Mouse (Mus musculus) forebrain, postnatal 0 days (tissue): ENCODE results near the gene Apc2. TPM values are rescaled to one million over a fixed set of nuclear protein-coding genes. Genes with fewer than 3 reads are reported as not detected.
"Not testable (repeated sequence)": the region's sequence is repeated elsewhere in the genome, so short reads cannot be mapped to it uniquely, and the experiment has no call there.

Experiments used
- ATAC-seq: fragments of 200-750 bp; cut with Nextera tagmentation; 2 replicates; pipeline ENCODE4 v1.8.0; 2017; ENCODE audit warnings: mild to moderate bottlenecking, moderate library complexity
- DNase-seq: peaks from one replicate; pipeline ENCODE4 v3.0.0-alpha.2; 2015
- H3K27ac ChIP-seq: fragments of 300-500 bp; sonication (generic); 2 replicates; pipeline ENCODE4 v1.5.1; 2014; ENCODE audit warnings: low read depth, mild to moderate bottlenecking, antibody characterized with exemption, low read length, moderate library complexity, mixed read lengths
- H3K27me3 ChIP-seq: fragments of 300-500 bp; sonication (generic); 2 replicates; pipeline ENCODE4 v1.6.1; 2014; ENCODE audit warnings: mild to moderate bottlenecking, low read length, mixed read lengths; ENCODE audit not compliant: insufficient read depth
- H3K36me3 ChIP-seq: fragments of 300-500 bp; sonication (generic); 2 replicates; pipeline ENCODE4 v1.6.1; 2014; ENCODE audit warnings: mild to moderate bottlenecking, moderate library complexity; ENCODE audit not compliant: insufficient read depth
- H3K4me1 ChIP-seq: fragments of 300-500 bp; sonication (generic); 2 replicates; pipeline ENCODE4 v1.6.1; 2014; ENCODE audit warnings: antibody characterized with exemption; ENCODE audit not compliant: insufficient read depth
- H3K4me2 ChIP-seq: fragments of 300-500 bp; sonication (generic); 2 replicates; pipeline ENCODE4 v1.6.1; 2014; ENCODE audit warnings: low read depth, mild to moderate bottlenecking, moderate library complexity
- H3K4me3 ChIP-seq: fragments of 300-500 bp; sonication (generic); 2 replicates; pipeline ENCODE4 v1.5.1; 2014; ENCODE audit warnings: low read depth, low read length, mixed read lengths
- H3K9ac ChIP-seq: fragments of 300-500 bp; sonication (generic); 2 replicates; pipeline ENCODE4 v1.6.1; 2014; ENCODE audit warnings: mild to moderate bottlenecking
- H3K9me3 ChIP-seq: fragments of 300-500 bp; sonication (generic); 2 replicates; pipeline ENCODE4 v1.6.1; 2016; ENCODE audit warnings: low read length
- CTCF ChIP-seq: sonication (generic); IDR thresholded peaks from 2 replicates; pipeline ENCODE4 v1.5.1; 2016; ENCODE audit warnings: antibody characterized with exemption, control low read depth, low read depth
- WGBS: fragments of 180-500 bp; shearing (Covaris S2); extraction: QIAGEN DNeasy Blood & Tissue Kit; methylation state at CpG from one replicate; pipeline ENCODE4 v1.1.7; 2014; 5-methylcytosine and 5-hydroxymethylcytosine counted together
- polyA plus RNA-seq: library from polyadenylated mRNA; unstranded; fragments of >200 nt; fragmentation: Nextera tagmentation; extraction: Ambion mirVana; gene quantifications from 2 replicates; pipeline ENCODE4 v1.2.1, GENCODE M21; 2015
- total RNA-seq: library from RNA; depleted of rRNA; stranded (reverse); fragments of >200 nt; gene quantifications from 2 replicates; pipeline ENCODE4 v1.2.3, GENCODE M21; 2014; rRNA removed

Gene Apc2
- 309 and 328 TPM in 2 replicates for total RNA-seq
- polyA plus RNA-seq, result 85.3 and 112 TPM in 2 replicates

DNA sequence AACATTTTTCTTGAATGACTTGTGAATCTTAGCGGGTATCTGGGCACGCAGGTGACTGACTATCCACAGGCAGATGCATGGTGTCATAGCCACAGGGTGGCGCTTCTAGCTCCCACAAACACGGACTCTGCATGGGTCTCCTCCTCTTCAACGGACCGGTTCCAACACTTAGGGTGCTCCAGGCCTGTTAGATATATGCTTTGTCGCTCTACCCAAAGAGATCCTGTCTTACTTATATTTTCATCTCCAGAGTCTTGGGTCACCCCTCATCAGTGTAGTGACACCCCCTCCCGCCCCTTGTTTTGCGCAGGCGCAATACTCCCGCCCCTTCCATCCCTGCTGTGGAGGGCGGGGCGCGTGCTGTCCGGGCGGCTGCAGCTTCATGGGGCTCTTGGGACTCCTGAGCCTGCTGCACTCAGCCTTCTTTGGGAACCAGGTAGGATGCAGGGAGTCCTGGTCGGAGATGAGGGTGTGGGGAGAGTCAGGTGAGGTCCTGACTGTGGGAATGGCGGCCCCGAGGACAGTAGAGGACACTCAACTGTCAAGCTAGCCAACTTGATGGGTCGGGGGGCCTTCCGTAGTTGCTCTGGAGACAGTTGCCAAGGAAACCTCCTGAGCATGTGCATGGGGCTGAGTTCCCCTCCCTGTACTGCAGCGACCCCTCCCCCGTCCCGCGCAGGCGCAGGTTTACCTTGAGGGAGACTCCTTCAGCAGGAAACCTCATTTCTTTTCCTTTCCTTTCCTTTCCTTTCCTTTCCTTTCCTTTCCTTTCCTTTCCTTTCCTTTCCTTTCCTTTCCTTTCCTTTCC lies at the start of gene Apc2:
Gene Apc2 (plus strand): TSS at position 360 of the 808 bp plus-strand sequence.
- ATAC-seq (peak; percentile 61), DNase-seq (peak; percentile 94)
- H3K27me3 ChIP-seq, result no peaks in the 10 kb centered on the region
- peak within 1 kb of the TSS; percentile 78 for H3K4me2 ChIP-seq
- peaks cover 38% of the 10 kb centered on the region for H3K4me1 ChIP-seq
- peak within 1 kb of the TSS; percentile 99 for H3K27ac ChIP-seq
- H3K4me3 ChIP-seq, result peak within 1 kb of the TSS; percentile 47
- peaks cover 15% of the 10 kb centered on the region for H3K36me3 ChIP-seq
- WGBS, result under 1% methylated on average over 26 of the region's 26 CpGs
- TF ChIP-seq CTCF, result peak; percentile 75
- no peaks in the 10 kb centered on the region for H3K9me3 ChIP-seq
- H3K9ac ChIP-seq, result peak within 1 kb of the TSS; percentile 73

DNA sequence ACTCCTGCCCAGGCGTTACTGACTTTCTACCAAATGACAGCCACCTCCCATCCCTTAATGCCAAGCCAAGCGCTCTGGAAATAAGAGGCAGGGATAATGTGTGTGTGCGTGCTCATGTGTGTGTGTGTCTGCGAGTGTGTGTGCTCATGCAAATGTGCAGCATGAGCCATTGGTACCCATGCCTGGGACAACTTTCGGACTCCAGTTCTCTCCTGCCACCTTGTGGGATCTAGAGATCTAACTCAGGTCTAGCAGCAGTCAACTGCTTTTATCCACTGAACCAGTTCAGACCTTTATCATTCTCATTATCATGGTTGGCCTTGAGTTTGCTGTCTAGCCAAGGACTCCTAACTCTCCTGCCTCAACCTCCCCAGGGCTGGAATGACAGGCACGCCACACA lies 47.9 kb upstream of the Apc2 start:
- Histone ChIP-seq H3K4me2 (no peak overlapping the region), H3K27ac (no peak overlapping the region), H3K4me3 (no peak overlapping the region), H3K4me1 (0 out of 2 replicates have a peak, but pooled peaks cover 13% of the 10 kb centered on the region), H3K27me3 (no peaks in the 10 kb centered on the region), H3K9me3 (no peaks in the 10 kb centered on the region), H3K9ac (no peak overlapping the region), H3K36me3 (peaks cover 19% of the 10 kb centered on the region)
- peak; percentile 64 for TF ChIP-seq CTCF
- ATAC-seq (no peak), DNase-seq (peak; percentile 62)
- 35% methylated on average over 6 of the region's 6 CpGs for WGBS

DNA sequence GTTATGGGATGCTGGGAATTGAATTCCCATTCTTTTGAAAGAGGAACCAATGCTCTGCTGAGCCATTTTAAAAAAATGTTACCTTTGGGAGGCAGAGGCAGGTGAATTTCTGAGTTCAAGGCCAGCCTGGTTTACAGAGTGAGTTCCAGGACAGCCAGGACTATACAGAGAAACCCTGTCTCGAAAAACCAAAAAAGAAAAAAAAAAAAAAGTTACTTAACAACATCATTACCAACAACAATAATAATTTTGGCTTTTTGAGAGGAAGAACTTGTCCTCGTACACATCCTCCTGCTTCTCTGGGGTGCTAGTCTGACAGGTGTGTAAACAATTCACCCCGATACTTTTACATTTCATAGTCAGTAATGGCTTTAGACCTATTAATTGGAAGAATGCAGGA lies 47.3 kb upstream of the Apc2 start:
- peaks cover 18% of the 10 kb centered on the region for H3K36me3 ChIP-seq
- WGBS, result 50% methylated on average over 3 of the region's 3 CpGs
- 0 out of 2 replicates have a peak, but pooled peaks cover 13% of the 10 kb centered on the region for H3K4me1 ChIP-seq
- peak overlapping the region; percentile 63 for H3K4me3 ChIP-seq
- ATAC-seq, DNase-seq, H3K9me3 ChIP-seq, H3K27me3 ChIP-seq, H3K27ac ChIP-seq, H3K9ac ChIP-seq: not testable (repeated sequence)
- peak overlapping the region; percentile 94 for H3K4me2 ChIP-seq

DNA sequence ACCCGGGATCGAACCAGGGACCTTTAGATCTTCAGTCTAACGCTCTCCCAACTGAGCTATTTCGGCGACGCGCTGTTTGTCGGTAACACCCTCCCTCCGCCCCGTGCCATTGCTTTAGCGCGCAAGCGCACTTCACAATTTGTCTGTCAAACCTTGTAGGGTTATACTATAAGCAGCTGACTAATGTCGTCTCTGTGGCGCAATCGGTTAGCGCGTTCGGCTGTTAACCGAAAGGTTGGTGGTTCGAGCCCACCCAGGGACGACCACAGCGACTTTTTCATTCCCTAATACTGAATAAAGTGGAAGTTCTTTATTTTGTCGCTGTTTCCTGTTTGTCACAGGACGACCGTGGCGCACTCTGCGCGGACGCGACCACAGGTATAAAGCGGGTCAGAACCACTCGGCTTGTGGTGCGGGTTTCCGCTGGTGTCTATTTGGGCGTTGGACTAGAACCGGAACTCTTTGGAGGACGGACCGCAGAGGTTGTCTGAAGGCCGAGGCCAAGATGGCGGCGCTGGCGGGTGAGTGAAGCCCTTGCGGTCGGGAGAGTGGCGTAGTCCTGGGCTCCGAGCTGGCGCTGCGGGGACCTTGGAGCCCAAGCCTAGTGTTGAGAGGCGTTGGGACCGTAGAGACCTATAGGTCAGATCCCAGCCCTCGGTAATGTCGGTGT lies 46.7 kb upstream of the Apc2 start, which contains the start of gene Ndufs7:
Gene Ndufs7 (plus strand): TSS at position 151 of the 670 bp plus-strand sequence.
- ATAC-seq (peak; percentile 94), DNase-seq (peak; percentile 99)
- no peaks in the 10 kb centered on the region for H3K9me3 ChIP-seq
- WGBS, result under 1% methylated on average over 53 of the region's 53 CpGs
- 0 out of 2 replicates have a peak, but pooled peaks cover 13% of the 10 kb centered on the region for H3K4me1 ChIP-seq
- peak within 1 kb of the TSS; percentile 94 for H3K4me2 ChIP-seq
- no peaks in the 10 kb centered on the region for H3K27me3 ChIP-seq
- H3K36me3 ChIP-seq, result peaks cover 18% of the 10 kb centered on the region
- H3K27ac ChIP-seq, result peak within 1 kb of the TSS; percentile 92
- peak within 1 kb of the TSS; percentile 67 for H3K9ac ChIP-seq
- no peak for TF ChIP-seq CTCF
- H3K4me3 ChIP-seq, result peak within 1 kb of the TSS; percentile 63

DNA sequence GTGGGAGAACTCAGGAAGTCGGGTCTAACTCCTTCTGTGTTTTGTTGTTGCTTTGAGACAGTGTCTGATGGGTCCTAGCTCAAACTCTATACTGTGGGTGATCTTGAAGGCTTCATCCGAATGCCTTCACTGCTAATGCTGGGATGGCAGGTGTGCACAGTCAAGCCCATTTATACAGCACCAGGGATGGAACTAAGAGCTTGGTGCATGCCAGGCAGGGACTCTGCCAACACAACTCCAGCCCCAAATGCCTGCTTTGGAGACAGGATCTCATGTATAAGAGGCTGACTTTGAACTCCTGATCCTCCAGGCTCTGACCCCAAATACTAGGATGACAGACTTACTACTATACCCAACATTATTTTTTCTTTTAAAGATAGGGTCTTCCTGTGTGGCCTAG lies 45.7 kb upstream of the Apc2 start:
- 39% methylated on average over 2 of the region's 2 CpGs for WGBS
- Histone ChIP-seq H3K9me3 (no peaks in the 10 kb centered on the region), H3K4me2 (peak overlapping the region; percentile 94), H3K36me3 (peaks cover 25% of the 10 kb centered on the region), H3K4me3 (peak overlapping the region; percentile 63), H3K27me3 (no peaks in the 10 kb centered on the region), H3K4me1 (0 out of 2 replicates have a peak, but pooled peaks cover 13% of the 10 kb centered on the region), H3K9ac (peak overlapping the region; percentile 67), H3K27ac (peak overlapping the region; percentile 92; the same call in 1 of the 2 replicates)
- no peak for TF ChIP-seq CTCF
- DNase-seq (no peak), ATAC-seq (no peak)

DNA sequence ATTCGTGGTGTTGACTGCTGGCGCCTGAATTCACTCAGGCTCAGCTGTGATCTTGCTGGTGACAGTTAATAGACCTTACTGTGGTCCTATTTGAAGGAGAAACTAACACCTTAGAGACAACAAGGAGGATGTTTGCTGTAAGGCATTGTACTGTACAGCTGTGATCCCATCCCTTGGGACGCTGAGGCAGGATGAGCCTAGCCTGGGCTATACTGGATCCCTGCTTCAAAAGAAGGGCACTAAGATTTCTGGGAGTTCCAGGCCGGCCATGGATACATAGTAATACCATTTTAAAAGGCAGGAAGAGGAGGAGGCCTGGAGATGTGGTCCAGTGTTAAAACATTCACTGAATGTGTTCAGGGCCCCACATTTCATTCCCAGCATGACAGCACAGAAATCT lies 45.2 kb upstream of the Apc2 start:
- Histone ChIP-seq H3K27ac (no peak overlapping the region), H3K4me2 (peak overlapping the region; percentile 94; the same call in 1 of the 2 replicates), H3K36me3 (peaks cover 30% of the 10 kb centered on the region), H3K27me3 (no peaks in the 10 kb centered on the region), H3K9ac (no peak overlapping the region), H3K9me3 (no peaks in the 10 kb centered on the region), H3K4me3 (no peak overlapping the region), H3K4me1 (0 out of 2 replicates have a peak, but pooled peaks cover 13% of the 10 kb centered on the region)
- no peak for TF ChIP-seq CTCF
- 87% methylated on average over 4 of the region's 4 CpGs for WGBS
- no peak for DNase-seq
- no peak for ATAC-seq
